In the genomic region with DNA sequence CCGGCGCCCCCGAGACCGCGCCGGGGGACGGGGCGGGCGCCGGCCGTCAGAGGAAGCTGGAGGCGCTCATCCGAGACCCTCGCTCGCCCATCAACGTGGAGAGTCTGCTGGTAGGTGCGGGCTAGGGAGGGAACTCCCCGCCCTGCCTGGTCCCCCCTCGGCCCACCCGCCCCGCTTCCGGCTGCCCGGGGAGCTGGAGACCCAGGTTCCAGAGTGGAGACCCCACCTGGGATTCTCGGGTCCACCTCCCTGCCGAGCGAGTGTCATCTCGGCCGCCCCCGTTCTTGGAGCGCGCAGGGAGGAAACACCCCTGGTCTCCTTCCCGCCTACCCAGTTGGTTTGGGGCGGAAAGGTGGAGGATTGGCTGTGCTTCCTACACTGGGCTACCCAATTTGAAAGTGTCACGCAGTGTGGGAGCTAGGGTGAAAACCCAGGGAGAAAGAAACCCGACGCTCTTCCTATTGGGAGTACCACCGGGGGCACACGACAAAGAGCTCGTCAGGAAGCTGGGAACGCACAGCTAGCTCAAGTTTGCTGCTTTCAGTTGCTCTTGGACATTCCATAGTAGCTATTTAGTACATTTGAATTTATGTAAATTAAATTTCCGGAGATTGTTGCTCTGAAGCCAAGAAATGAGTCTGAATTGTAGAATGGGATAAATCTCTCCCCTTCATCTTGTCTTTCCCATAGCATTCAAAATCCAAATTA, we compare ENCODE assay signal across 7 mouse cellular contexts. TPM values are rescaled to one million over a fixed set of nuclear protein-coding genes. Genes with fewer than 3 reads are reported as not detected.
A peak's percentile ranks its signal among the peaks of the same experiment; 100 is the strongest.
DNase-seq lines count a peak whose midpoint lies in the region; ATAC-seq and TF ChIP-seq lines count a peak whose summit lies in the region.

No protein-coding gene starts in this region.

- no peak for TF ChIP-seq RAD21 in MEL (IDR thresholded peaks at IDR 0.05; ENCODE audit: low read depth, low read length)

- TF ChIP-seq POLR2A in MEL (IDR thresholded peaks at IDR 0.05; ENCODE audit: control insufficient read depth in 1 of 2, insufficient read depth in 1 of 2, low read depth in 1 of 2, low read length in 2 of 2, poor library complexity in 1 of 2) = peak in 1 of 2 experiments; percentile 9; a peak in 1 of 4 replicates

- peak; percentile 63 for DNase-seq in CD4-positive, CD25-positive, alpha-beta regulatory T cell, adult 2 months (ENCODE audit: low read depth, low spot score)
- peak; percentile 68 for DNase-seq in MEL (ENCODE audit: low read depth, low spot score)
- peak; percentile 69 for DNase-seq in cerebellum, adult 9-10 months
- peak; percentile 25 for DNase-seq in forelimb bud, embryonic 11.5 days (ENCODE audit: low read depth, low spot score)
- peak; percentile 30 for DNase-seq in hindbrain, embryonic 14.5 days (ENCODE audit: low spot score)
- peak; percentile 48 to 50 for DNase-seq in right cerebral cortex, postnatal 10 days (ENCODE audit: low spot score in 2 of 2)

- peaks cover 0 to 49% of the 10 kb centered on the region in 2 experiments; a peak in 2 of 4 replicates for H3K36me3 ChIP-seq in MEL (ENCODE audit: control insufficient read depth in 1 of 2, insufficient read depth in 2 of 2, low read length in 2 of 2)
- H3K36me3 ChIP-seq in hindbrain, embryonic 14.5 days (replicated peaks; ENCODE audit: control insufficient read depth, insufficient read depth) = no peaks in the 10 kb centered on the region
- H3K36me3 ChIP-seq in lung, embryonic 15.5 days = no peaks in the 10 kb centered on the region

- H3K27me3 ChIP-seq in MEL (ENCODE audit: control insufficient read depth in 1 of 2, insufficient read depth in 2 of 2, low read length in 2 of 2) = no peaks in the 10 kb centered on the region
- H3K27me3 ChIP-seq in hindbrain, embryonic 14.5 days (ENCODE audit: control insufficient read depth, insufficient read depth, low read length) = no peaks in the 10 kb centered on the region
- H3K27me3 ChIP-seq in lung, embryonic 15.5 days = no peaks in the 10 kb centered on the region

- H3K79me2 ChIP-seq in MEL (ENCODE audit: control insufficient read depth, insufficient read depth, low read length, poor library complexity) = peaks cover 35% of the 10 kb centered on the region

- H3K4me2 ChIP-seq in hindbrain, embryonic 14.5 days (replicated peaks) = peak overlapping the region; percentile 80
- H3K4me2 ChIP-seq in lung, embryonic 15.5 days = peak overlapping the region; percentile 72

- TF ChIP-seq CTCF in MEL (IDR thresholded peaks at IDR 0.05 in 2 of 3, conservative IDR thresholded peaks at IDR 0.05 in 1 of 3; ENCODE audit: control insufficient read depth in 1 of 3, insufficient read depth in 1 of 3, low read depth in 2 of 3, low read length in 3 of 3, poor library complexity in 1 of 3, severe bottlenecking in 1 of 3) = no peak

- peak; percentile 72 for ATAC-seq in hindbrain, embryonic 14.5 days (ENCODE audit: low FRiP score)
- peak; percentile 36 for ATAC-seq in lung, embryonic 15.5 days (ENCODE audit: borderline replicate concordance, extremely low read depth, low FRiP score, low TSS enrichment)

- peak overlapping the region; percentile 74 to 100 for H3K4me3 ChIP-seq in MEL (ENCODE audit: control insufficient read depth in 1 of 2, insufficient read depth in 1 of 2, low read depth in 2 of 2, low read length in 2 of 2)
- H3K4me3 ChIP-seq in hindbrain, embryonic 14.5 days (replicated peaks; ENCODE audit: low read length) = peak overlapping the region; percentile 80
- H3K4me3 ChIP-seq in lung, embryonic 15.5 days = peak overlapping the region; percentile 98

- peak overlapping the region; percentile 65 for H3K27ac ChIP-seq in MEL (ENCODE audit: control insufficient read depth, low read depth, low read length)
- peak overlapping the region; percentile 92 for H3K27ac ChIP-seq in hindbrain, embryonic 14.5 days
- peak overlapping the region; percentile 99 for H3K27ac ChIP-seq in lung, embryonic 15.5 days

- H3K9ac ChIP-seq in MEL (ENCODE audit: control insufficient read depth, low read depth, low read length, poor library complexity, severe bottlenecking) = peak overlapping the region; percentile 96
- peak overlapping the region; percentile 79 for H3K9ac ChIP-seq in hindbrain, embryonic 14.5 days
- H3K9ac ChIP-seq in lung, embryonic 15.5 days = peak overlapping the region; percentile 85

- under 1% methylated on average over 41 of the region's 41 CpGs for WGBS in hindbrain, embryonic 14.5 days
- WGBS in lung, embryonic 15.5 days = 1% methylated on average over 41 of the region's 41 CpGs

- no peak for TF ChIP-seq EP300 in MEL (IDR thresholded peaks at IDR 0.05; ENCODE audit: low read depth in 1 of 2, low read length in 2 of 2)

- H3K4me1 ChIP-seq in MEL (ENCODE audit: control insufficient read depth in 1 of 2, insufficient read depth in 2 of 2, low read length in 2 of 2) = peaks cover 30% of the 10 kb centered on the region in 2 experiments
- peaks cover 32% of the 10 kb centered on the region for H3K4me1 ChIP-seq in hindbrain, embryonic 14.5 days (replicated peaks; ENCODE audit: control insufficient read depth, insufficient read depth, low read length)
- peaks cover 28% of the 10 kb centered on the region for H3K4me1 ChIP-seq in lung, embryonic 15.5 days

- no peaks in the 10 kb centered on the region for H3K9me3 ChIP-seq in MEL (replicated peaks; ENCODE audit: insufficient read depth, low read length)
- no peaks in the 10 kb centered on the region for H3K9me3 ChIP-seq in hindbrain, embryonic 14.5 days (ENCODE audit: control insufficient read depth, low read length)
- H3K9me3 ChIP-seq in lung, embryonic 15.5 days = no peaks in the 10 kb centered on the region

TF ChIP-seq in MEL, 35 proteins besides CTCF, POLR2A, EP300 and RAD21:
- TF ChIP-seq ZKSCAN1 (IDR thresholded peaks at IDR 0.05; ENCODE audit: low read depth, low read length) (no peak), MAX (IDR thresholded peaks at IDR 0.05; ENCODE audit: low read length) (0 out of 2 replicates have a peak, but pooled peaks have one; percentile 1), SIN3A (IDR thresholded peaks at IDR 0.05; ENCODE audit: low read length) (no peak; the same call in none of the 2 replicates), POLR2AphosphoS2 (IDR thresholded peaks at IDR 0.05; ENCODE audit: low read length) (0 out of 2 replicates have a peak, but pooled peaks have one; percentile 19), GABPA (IDR thresholded peaks at IDR 0.05; ENCODE audit: low read depth, low read length) (no peak), MYB (IDR thresholded peaks at IDR 0.05; ENCODE audit: low read depth, low read length) (no peak), JUND (IDR thresholded peaks at IDR 0.05; ENCODE audit: low read depth, low read length) (no peak), MYC (IDR thresholded peaks at IDR 0.05; ENCODE audit: low read depth, low read length) (no peak), GATA1 (IDR thresholded peaks at IDR 0.05; ENCODE audit: low read depth, low read length) (no peak), MEF2A (IDR thresholded peaks at IDR 0.05; ENCODE audit: extremely low read depth, insufficient replicate concordance, low read depth, low read length, poor library complexity, severe bottlenecking) (no peak), USF1 (IDR thresholded peaks at IDR 0.05; ENCODE audit: low read depth, low read length) (no peak), MXI1 (IDR thresholded peaks at IDR 0.05; ENCODE audit: low read depth, low read length) (0 out of 2 replicates have a peak, but pooled peaks have one; percentile 8), ZNF384 (IDR thresholded peaks at IDR 0.05; ENCODE audit: low read depth, low read length) (no peak), ETS1 (IDR thresholded peaks at IDR 0.05; ENCODE audit: low read depth, low read length) (no peak), ELF1 (IDR thresholded peaks at IDR 0.05; ENCODE audit: low read depth, low read length) (no peak), USF2 (IDR thresholded peaks at IDR 0.05; ENCODE audit: borderline replicate concordance in 1 of 2, insufficient read depth in 1 of 2, low read depth in 1 of 2, low read length in 2 of 2) (no peak)

RNA-seq across cellular contexts. Expression of gene Rock2, which starts 0.7 kb away (rescaled TPM):
- 10.9 and 12.2 TPM in 2 replicates for total RNA-seq in MEL (2012; rRNA removed)
- 10 to 100 TPM; 14.4 to 46.4 TPM for polyA plus RNA-seq in MEL (2012; ENCODE audit: insufficient read depth in 1 of 2, insufficient read length in 2 of 2, low read depth in 1 of 2, low replicate concordance in 2 of 2, missing spikeins in 1 of 2)
- polyA plus RNA-seq in hindbrain, embryonic 14.5 days (2014; fragmentation: Nextera tagmentation; extraction: Ambion mirVana) = 15.7 and 17.6 TPM in 2 replicates
- 20.0 and 20.9 TPM in 2 replicates for polyA plus RNA-seq in lung, embryonic 15.5 days (2015; fragmentation: Nextera tagmentation; extraction: Ambion mirVana)

Comparison
In these comparisons a context has a peak if more than half of its experiments do, and no peak if none do; other contexts are left out.
1. Peak in every context shown above with its lines: DNase-seq, ATAC-seq, H3K4me3 ChIP-seq and H3K27ac ChIP-seq.